Mouse (Mus musculus) MEL (cell line): ENCODE results near the gene Nos1ap.

ENCODE experiments used
- CTCF ChIP-seq, 3 experiments: IDR thresholded peaks in 2 of 3; conservative IDR thresholded peaks in 1 of 3; 2 replicates each; pipeline ENCODE4 v1.5.1; 2011 to 2012; ENCODE audit warnings: low read length in 3 of 3, low read depth in 2 of 3, mild to moderate bottlenecking in 2 of 3, improper control_type of control experiment in 1 of 3, inconsistent platforms in 1 of 3, mixed read lengths in 1 of 3, moderate library complexity in 1 of 3; ENCODE audit not compliant: control insufficient read depth in 1 of 3, insufficient read depth in 1 of 3, poor library complexity in 1 of 3, severe bottlenecking in 1 of 3
- ELF1 ChIP-seq: IDR thresholded peaks from 2 replicates; pipeline ENCODE4 v1.6.1; 2014; ENCODE audit warnings: low read depth, mild to moderate bottlenecking, inconsistent platforms, low read length, improper control_type of control experiment, moderate library complexity
- EP300 ChIP-seq, 2 experiments: IDR thresholded peaks; 2 replicates each; pipeline ENCODE4 v1.6.1; 2011; ENCODE audit warnings: improper control_type of control experiment in 2 of 2, low read length in 2 of 2, low read depth in 1 of 2, mild to moderate bottlenecking in 1 of 2
- GABPA ChIP-seq: IDR thresholded peaks from 2 replicates; pipeline ENCODE4 v1.6.1; 2012; ENCODE audit warnings: low read depth, mild to moderate bottlenecking, inconsistent platforms, low read length, improper control_type of control experiment, moderate library complexity
- MAX ChIP-seq: IDR thresholded peaks from 2 replicates; pipeline ENCODE4 v1.6.1; 2011; ENCODE audit warnings: low read length, improper control_type of control experiment
- NRF1 ChIP-seq: IDR thresholded peaks from 2 replicates; pipeline ENCODE4 v1.6.1; 2014; ENCODE audit warnings: low read depth, mild to moderate bottlenecking, inconsistent platforms, low read length, improper control_type of control experiment, moderate library complexity; ENCODE audit not compliant: poor library complexity, insufficient read depth, severe bottlenecking
- POLR2A ChIP-seq, 2 experiments: IDR thresholded peaks; 2 replicates each; pipeline ENCODE4 v1.6.1; 2011 to 2012; ENCODE audit warnings: low read length in 2 of 2, mild to moderate bottlenecking in 2 of 2, control low read depth in 1 of 2, improper control_type of control experiment in 1 of 2, low read depth in 1 of 2, moderate library complexity in 1 of 2; ENCODE audit not compliant: control insufficient read depth in 1 of 2, insufficient read depth in 1 of 2, poor library complexity in 1 of 2
- TBP ChIP-seq: IDR thresholded peaks from 2 replicates; pipeline ENCODE4 v1.8.0; 2011; ENCODE audit warnings: low read depth, low read length, improper control_type of control experiment
- USF1 ChIP-seq: IDR thresholded peaks from 2 replicates; pipeline ENCODE4 v1.6.1; 2014; ENCODE audit warnings: low read depth, mild to moderate bottlenecking, inconsistent platforms, low read length, improper control_type of control experiment, moderate library complexity
- ZC3H11A ChIP-seq: IDR thresholded peaks from 2 replicates; pipeline ENCODE4 v1.6.1; 2012; ENCODE audit warnings: low read depth, mild to moderate bottlenecking, inconsistent platforms, low read length, improper control_type of control experiment
- ZMIZ1 ChIP-seq: IDR thresholded peaks from 2 replicates; pipeline ENCODE4 v1.6.1; 2012; ENCODE audit warnings: low read depth, mild to moderate bottlenecking, inconsistent platforms, low read length, improper control_type of control experiment, moderate library complexity

GRCm38 (mm10) chr1:170434146-170434545 lies 155.5 kb downstream of the Nos1ap start:
- TF ChIP-seq POLR2A (IDR thresholded peaks at IDR 0.05; ENCODE audit: control insufficient read depth in 1 of 2, insufficient read depth in 1 of 2, low read depth in 1 of 2, low read length in 2 of 2, poor library complexity in 1 of 2), result no peak
- no peak for TF ChIP-seq EP300 (IDR thresholded peaks at IDR 0.05; ENCODE audit: low read depth in 1 of 2, low read length in 2 of 2)
- TF ChIP-seq CTCF (IDR thresholded peaks at IDR 0.05 in 2 of 3, conservative IDR thresholded peaks at IDR 0.05 in 1 of 3; ENCODE audit: control insufficient read depth in 1 of 3, insufficient read depth in 1 of 3, low read depth in 2 of 3, low read length in 3 of 3, poor library complexity in 1 of 3, severe bottlenecking in 1 of 3), result no peak
- no peak for TF ChIP-seq USF1
- no peak for TF ChIP-seq MAX
- TF ChIP-seq ELF1, result no peak
- TF ChIP-seq ZMIZ1, result no peak
- TF ChIP-seq TBP, result no peak
- TF ChIP-seq GABPA, result no peak
- TF ChIP-seq ZC3H11A, result no peak
- no peak for TF ChIP-seq NRF1
